Mouse (Mus musculus) layer of hippocampus, postnatal 14 days (tissue): ENCODE measurements around the gene Diras1. TPM values are rescaled to one million over a fixed set of nuclear protein-coding genes. Genes with fewer than 3 reads are reported as not detected.
A peak's percentile ranks its signal among the peaks of the same experiment; 100 is the strongest.
"Not testable (repeated sequence)": the region's sequence is repeated elsewhere in the genome, so short reads cannot be mapped to it uniquely, and the experiment has no call there.

Experiments
- DNase-seq, 2 experiments: peaks; one replicate each; pipeline ENCODE4 v3.0.0; 2021 to 2022; ENCODE audit warnings: low spot score in 2 of 2, mixed read lengths in 1 of 2
- total RNA-seq, 2 experiments: library from RNA; stranded (reverse); gene quantifications; 2 replicates each; pipeline ENCODE4 v1.2.3; 2021

Diras1 gene
- total RNA-seq, 2 experiments from 2014 or later: 100 to 105 TPM

DNA sequence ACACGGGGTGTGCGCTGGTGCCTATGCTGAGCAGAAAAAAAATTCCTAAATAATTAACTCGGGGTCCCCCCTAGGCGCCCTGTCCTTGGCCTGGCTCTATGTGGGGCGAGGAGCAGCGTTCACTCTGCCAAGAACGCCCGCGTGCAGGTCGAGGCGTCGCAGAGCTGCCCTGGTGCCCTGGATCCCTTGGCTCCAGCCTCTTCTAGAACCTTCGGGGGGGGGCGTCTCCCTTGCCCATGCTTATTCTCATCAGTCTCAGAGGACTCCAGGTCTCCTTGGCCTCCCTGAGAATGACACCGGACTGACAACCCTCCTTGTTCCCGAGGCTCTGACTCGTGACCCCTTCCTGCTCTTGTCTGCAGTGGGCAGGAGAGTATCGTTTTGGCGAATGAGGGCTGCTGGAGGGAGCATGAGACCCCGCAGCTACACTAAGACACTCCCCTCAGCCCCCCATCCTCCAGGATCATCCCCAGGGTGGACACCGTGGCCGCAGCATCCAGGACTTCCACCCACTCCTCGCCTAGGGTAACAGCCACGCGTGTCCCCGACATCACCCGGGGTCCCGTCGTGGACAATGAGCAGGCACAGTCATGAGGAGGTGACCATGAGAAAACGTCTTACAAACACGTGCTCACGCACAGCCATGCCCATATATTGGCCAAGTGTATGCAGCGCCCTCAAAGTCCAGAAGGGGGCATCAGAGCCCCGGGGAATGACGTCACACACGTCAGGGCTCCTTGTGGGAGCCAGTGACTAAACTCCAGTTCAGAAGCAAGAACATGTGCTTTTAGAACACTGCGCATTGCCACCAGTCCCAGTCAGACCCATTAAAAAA lies 25.9 kb downstream of the Diras1 start:
- peak; percentile 88 to 93 for DNase-seq

DNA sequence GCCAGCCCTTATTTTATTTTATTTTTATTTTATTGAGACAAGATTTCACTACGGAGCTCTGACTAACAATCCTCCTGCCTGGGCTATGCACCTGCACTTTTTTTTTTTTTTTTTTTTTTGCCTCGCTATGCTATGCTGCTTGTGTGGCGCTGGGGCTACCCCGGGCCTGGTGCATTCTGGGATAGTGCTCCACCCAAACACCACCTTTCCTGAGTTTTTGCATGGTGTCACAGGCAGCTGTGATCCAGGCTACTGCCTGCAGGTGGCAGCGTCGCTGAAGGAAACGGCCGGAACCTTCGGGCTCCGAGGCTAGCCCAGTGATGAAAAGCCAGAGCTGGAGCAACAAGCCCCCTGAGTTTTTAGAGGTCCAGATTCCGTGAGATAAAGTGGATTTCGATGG lies 26.7 kb downstream of the Diras1 start:
- peak in 1 of 2 experiments; percentile 60 for DNase-seq

DNA sequence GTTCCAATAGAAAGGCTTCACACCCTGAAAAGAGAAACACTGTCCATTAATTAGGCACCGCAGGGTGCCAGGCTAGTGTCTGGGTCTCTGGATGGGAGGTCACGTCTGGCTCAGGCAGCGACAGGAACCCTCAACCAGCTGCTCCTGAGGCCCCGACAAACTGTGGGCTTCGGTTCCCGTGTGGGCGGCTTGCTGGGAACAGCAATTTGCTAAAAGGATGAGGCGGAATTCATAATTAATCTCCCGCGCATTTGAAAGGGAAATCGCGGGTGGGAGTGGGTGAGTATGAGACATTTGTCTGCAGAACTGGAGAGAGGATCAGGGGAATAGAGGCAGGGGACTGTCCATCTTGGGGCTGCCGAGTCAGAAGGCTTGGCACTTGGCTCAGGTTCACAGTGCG lies 27.4 kb downstream of the Diras1 start:
- DNase-seq: peak in 1 of 2 experiments; percentile 49

DNA sequence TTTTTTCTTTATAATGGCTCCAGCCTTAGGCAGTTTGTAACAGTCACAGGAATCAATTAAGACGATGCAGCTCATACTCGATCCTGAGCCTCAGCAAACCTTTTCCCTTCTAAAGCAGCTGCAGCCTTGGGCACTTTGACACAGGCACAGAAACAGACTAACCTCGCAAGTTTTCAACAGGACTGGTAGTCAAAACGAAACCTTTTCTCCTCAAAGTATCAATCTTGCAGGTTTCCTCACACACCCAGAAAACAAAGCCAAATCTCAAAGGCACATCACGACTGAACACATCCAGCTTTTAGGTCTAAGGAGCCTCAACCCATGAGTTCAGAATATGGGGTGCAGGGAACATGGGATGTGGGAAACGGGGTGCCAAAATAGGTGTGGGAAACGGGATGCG lies 28.1 kb downstream of the Diras1 start:
- DNase-seq: no peak

DNA sequence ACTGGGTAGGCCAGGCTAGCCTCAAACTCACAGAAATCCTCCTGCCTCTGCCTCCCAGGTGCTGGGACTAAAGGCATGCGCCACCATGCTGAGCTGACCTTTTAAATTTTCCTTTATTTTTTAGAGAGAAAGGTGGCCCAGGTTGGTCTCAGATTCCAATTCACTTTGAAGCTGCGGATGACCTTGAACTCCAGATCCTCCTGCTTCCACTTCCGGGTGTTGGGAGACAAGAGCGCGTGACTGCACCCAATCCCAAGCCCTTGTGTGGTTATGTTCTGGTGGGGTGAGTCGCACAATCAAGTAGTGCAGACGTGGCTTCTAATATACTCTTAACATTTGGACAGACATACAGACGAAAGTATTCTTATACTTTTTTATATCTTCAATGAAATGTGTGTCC lies 29.0 kb downstream of the Diras1 start:
- no peak for DNase-seq

DNA sequence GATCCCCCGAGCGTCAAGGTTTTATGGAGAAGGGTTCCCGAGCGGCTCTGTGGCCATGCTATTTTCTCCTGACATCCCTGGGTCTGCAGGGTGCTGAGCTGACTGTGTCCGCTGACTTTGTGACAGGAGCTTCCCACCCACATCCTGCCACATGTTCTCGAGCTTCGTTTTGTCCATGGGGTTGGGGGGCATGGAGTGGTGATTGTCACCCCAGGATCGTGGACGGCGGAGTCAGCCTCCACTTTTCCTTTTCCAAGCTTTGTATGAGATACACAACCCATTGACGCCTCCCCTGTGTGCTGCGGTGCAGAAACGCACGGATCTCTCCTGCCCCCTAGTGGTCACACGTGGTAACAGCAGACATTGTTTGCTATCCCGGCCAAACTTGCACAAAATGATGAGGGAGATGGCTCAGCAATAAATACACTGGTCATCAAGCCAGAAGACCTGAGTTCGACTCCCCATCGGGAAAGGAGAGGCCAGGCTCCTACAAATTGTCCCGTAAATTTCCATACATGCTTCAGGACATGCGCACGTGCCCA lies 30.3 kb downstream of the Diras1 start:
- DNase-seq: peak; percentile 89

DNA sequence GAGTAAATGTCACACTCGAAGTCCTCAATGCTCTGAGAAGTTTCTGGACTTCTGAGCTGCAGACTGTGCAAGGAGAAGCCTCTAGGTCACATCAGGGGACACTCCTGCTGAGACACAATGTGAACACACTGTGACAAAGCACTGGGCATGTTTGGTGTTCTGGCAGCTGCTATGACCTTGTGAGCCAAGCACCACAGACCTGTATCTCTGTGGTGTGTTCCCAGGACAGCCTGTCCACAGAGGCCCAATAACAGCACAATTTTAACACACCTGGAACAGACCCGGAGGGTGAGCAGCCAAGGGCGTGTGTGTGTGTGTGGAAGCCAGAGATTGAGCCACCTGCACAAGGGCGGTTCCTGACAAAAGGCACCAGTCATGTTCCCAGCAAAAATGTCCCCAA lies 30.8 kb downstream of the Diras1 start:
- no peak for DNase-seq

DNA sequence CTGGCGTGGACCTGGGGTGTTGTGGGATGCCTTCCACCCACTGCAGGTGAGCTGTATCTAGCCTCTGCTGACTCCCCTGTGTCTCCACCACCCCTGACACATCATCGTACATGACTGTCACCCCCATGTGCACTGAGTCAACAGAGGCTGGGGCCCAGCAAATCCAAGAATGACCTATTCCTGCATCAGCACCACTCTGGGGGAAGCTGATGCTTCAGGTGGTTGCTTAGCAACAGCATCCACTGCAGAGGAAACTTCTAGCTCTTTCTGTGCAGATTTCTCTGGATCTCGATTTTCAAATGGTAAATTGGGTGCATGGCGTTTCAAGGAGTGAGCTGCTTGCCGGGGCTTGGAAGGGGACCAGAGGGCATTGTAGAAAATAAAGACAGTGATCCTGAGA lies 32.2 kb downstream of the Diras1 start:
- DNase-seq: no peak

DNA sequence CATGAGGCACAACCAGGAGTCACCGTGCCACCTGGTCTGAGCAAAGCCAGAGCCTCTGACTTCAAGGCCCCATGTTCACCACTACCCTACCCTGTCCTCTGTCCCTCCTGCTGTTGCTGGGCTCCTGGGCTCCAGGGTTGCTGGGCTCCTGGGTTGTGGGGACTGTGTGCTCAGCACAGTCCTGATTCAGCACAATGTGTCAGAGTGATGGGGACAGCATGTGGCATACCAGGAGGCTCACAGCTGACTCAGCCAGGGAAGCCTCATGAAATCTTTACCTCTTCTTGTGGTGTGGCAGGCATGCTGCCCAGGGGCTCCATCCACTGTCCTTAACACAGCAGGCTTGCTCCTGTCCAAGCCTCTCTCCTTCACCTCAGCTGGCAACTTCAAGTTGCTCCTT lies 33.5 kb downstream of the Diras1 start:
- no peak for DNase-seq

DNA sequence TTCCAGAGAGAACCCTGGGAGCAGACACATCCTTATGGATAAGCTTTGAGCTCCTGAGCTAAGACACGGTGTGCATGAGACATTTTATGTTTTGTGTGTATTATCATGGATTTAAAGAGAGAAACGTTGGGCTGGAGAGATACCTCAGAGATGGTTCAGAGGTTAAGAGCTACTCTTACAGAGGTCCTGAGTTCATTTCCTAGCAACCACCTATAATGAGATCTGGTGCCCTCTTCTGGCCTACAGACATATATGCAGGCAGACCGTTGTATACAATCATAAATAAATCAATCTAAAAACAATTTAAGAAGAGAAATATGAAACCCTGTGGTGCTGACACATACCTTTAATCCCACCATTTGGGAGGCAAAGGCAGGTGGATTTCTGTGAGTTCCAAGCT lies 34.5 kb downstream of the Diras1 start:
- no peak for DNase-seq

DNA sequence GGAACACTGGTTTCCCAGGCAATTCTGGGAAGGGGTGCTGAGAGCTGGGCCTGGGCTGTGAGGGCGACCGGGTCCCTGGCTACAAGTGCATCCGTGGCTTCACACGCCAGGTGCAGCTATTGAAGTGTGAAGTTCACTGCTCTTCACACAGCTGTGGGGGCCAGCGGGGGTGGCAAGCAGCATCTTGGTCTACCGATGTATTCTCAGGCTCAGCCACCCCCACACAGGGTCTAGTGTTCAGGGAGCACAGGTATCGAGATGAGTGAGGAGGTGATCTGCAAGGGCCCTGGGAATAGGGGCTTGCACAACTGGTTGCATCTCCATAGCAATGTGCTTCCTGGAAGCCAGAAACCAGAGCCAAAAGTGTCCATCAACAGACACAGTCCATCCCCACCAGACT lies 35.1 kb downstream of the Diras1 start:
- no peak for DNase-seq

DNA sequence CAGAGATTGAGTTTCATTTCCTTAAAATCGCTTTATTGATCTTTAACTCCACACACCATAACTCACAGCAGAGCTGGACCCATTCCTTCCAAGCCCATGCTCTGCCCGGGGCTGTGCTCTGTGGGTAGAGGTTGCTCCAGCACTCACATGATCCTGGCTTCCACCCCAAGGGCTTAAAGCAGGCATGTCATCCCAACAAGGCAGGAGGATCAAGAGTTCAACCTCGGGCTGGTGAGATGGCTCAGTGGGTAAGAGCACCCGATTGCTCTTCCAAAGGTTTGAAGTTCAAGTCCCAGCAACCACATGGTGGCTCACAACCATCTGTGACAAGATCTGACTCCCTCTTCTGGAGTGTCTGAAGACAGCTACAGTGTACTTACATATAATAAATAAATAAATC lies 35.6 kb downstream of the Diras1 start:
- not testable (repeated sequence) for DNase-seq

DNA sequence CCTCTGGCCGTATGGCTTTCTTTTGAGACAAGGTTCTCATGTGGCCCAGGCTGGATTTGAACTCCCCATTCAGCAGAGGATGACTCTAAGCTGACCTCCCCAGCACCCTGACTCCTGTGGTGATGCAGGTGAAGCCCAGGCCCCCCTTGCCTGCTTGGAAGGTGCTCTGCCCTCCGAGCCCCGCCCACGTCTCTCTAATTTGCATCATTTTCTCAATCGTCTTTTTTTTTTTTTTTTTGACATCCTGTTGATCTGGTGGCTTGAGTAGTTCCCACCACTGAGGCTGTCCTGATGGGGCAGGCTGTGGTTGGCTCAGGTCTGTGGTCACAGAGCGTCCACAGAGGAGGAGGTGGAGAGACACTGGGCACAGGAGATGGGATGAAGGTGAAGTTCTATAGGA lies 36.0 kb downstream of the Diras1 start:
- no peak for DNase-seq

DNA sequence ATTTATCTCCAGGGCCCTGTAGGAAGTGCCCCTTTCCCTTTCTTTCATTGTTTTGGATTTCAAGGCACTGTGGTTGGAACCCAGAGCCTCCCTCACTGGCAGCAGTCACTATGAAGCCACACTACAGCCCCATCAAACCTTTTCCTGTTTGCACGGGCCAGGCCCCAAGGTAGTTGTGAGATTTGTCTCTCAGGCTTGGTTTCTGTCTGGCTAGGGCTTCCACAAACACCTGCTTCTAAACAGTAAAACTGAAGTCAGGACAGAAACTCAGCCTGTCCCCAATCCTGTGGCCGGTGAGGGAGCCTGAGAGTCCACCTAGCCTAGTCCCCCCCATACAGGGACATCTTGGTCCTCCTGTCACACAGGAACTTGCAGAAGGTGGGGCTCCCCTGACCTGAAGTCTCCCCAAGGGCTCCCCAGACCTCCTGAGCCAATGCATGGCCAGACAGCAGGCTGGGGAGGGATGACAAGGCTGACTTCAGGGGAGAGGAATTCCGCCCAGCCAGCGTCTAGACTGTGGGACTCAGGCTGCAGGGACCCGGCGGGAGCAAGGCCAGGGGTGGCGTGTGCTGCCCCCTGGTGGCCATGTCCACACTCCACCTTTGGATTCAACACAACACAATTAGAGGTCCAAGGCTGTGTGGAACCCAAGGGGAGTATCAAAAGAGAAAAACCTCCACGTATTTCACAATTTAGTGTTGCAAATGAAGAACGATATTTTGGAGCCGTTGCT lies 37.6 kb downstream of the Diras1 start:
- peak; percentile 60 to 61 for DNase-seq

DNA sequence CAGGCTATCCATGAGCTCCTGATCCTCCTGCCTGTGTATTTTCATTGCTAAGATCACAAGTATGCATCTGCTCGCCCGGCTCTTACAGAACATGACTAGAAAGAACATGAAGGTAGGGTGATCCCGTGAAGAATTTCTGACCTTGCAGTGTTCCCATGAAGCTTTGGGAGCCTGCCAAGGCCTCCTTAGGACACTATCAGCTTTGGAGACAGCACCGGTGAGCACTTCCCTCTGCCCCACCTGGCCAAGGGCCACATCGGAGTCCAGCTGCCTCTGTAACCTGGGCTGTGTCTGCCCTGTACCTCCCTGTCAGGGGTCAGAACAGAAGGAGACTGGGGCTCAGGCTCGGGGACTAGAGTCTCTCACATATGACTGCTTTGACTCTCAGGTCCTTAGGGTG lies 38.7 kb downstream of the Diras1 start:
- no peak for DNase-seq

DNA sequence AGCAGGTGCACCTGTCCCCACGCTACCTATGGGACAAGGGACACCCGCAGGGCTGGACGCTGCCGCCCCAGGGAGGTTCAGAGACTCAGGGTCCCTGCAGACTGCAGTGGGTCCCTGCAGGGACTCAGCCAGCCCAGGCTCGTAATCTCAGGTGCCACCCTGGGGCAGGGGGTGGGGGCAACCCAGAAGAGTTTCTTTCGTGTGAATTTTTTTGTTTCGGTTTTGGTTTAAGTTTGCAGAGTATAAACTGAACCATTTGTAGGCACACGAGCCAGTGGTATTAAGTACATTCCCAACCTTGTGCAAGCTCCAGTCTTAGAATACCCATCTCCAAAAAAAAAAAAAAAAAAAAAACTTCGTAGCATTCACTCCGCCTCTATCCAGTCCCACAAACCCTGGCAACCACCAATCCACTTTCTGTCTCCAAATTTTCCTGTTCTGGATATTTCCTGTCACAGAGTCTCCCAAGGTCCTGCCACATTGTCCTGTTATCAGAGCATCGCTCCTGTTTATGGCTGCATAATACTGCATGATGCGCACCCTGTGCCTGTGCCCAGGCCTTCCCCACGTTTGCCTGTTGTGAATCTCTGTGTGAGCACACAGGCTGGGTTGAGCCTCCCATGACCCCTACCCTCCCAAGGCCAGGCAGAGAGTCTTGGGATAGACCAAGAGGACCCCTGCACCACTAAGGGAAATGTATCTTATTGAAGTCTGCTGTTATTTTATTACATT lies 39.3 kb downstream of the Diras1 start:
- DNase-seq: no peak

DNA sequence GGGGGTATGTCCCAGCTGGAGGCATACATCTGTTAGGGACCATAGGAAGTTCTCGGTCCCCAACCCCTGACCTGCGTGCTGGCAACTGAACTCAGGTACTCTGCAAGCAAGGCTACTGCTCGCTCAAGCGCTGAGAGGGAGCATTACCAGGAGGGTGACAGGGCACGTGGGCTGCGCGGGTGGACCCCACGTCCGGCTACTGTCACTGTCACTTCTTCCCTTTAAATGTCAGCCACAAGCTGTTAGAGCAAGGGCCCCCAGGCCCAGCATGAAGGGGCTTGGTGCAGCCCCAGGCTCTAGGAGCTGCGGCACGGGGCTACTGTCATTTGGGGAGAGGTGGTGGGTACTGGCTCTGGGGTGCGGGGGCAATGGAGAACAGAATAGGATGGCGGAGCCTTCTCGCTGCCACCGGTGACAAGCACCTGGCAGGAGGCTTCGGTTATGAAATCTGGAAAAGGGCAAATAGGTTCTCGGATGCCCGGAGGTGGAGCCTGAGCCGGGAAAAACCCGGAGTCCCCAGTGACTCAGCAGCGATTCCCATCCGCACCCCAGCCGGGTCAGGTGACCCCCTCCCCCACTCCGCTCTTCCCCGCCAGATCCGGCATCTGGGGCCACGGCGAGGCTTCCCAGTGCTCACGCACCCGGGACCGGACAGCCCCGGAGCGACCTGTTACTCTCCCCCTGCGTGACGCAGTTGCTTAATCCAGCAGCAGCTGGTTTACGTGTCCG lies 40.1 kb downstream of the Diras1 start:
- DNase-seq: no peak

DNA sequence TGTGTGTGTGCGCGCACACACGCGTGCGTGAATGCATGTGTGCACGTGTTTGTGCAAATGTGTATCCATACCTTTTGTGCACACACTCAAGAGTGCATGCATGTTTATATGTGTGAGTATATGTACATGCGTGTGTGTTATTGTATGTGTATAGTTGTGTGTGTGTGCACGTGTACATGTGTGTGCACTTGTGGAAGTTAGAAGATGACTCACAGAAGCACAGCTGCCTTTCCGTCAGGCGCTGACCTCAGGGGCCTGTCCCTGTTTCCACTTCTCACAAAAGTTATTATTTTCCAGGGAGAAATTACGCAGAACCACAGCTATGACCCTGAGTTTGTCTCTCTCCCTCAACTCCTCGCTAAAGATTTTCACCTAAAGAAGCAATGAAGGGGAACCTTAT lies 41.2 kb downstream of the Diras1 start:
- DNase-seq: no peak

DNA sequence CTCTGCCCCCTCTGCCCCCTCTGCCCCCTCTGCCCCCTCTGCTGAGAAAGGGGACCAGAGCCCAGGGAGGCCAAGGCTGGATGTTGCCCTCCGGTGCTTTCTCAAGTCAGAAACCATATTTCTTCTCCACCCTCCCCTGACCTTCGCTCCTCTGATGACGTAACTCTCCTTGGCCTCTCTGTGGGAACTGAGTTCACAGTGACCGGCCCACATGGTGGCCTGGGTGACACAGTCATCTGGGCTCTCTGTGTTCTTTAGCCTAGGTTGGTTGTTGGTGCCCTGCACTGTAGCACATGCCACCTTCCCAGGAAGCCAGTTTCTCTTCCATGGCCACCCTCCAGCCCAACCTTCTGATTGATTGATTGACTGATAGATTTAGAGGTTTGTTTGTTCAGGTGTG lies 43.1 kb downstream of the Diras1 start:
- DNase-seq: no peak

DNA sequence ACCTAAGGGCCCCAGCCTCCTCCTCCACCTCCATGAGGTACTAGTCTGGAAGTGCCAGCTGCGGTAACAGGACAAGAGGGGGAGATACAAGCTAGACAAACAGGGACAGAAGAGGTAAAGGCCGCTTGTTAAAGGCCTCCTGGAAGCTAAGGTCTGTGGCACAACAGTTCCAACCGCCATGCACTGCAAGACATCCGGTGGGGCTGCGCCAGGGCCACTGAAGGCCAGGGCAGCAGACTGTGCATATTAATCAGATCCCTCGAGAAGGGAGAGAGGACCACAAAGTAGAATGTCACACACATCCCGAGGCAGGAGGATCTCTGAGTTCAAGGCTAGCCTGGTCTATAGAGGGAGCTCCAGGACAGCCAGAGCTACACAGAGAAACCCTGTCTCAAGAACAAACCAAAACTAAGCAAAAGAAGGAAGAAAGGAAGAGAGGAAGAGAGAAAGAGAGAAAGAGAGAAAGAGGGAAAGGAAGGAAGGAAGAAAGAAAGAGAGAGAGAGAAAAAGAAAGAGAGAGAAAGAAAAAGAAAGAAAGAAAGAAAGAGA lies 43.8 kb downstream of the Diras1 start:
- DNase-seq: no peak

DNA sequence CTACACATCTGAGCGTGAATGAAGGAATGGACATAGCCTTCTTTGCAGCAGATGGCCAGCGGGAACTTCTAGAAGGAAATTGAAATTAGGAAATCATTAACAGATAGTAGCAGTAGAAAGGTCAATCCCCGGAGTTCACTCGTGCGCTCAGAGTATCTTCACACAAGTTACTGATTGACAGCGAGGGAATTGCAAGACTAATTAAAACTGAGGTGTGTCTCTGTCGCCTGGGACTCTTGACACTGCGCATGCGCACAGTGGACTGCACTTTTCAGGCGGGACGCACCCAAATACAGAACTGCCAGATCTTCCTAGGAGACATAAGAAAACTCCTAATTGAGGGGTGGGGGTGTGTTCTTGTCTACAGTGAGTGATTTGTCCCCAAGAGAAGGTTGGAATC lies 50.0 kb downstream of the Diras1 start:
- no peak for DNase-seq
